Mouse (Mus musculus) lung, embryonic 15.5 days (tissue): ENCODE data around the gene Mrpl12. TPM values are rescaled to one million over a fixed set of nuclear protein-coding genes. Genes with fewer than 3 reads are reported as not detected.
"Not testable (repeated sequence)": the region's sequence is repeated elsewhere in the genome, so short reads cannot be mapped to it uniquely, and the experiment has no call there.

ENCODE experiments used
- ATAC-seq: fragments of 200-750 bp; cut with Nextera tagmentation; 2 replicates; pipeline ENCODE4 v1.8.0; 2017; ENCODE audit warnings: moderate number of reproducible peaks, borderline replicate concordance; ENCODE audit not compliant: low FRiP score, low TSS enrichment; ENCODE audit errors: extremely low read depth
- H3K27ac ChIP-seq: fragments of 300-500 bp; sonication (generic); 2 replicates; pipeline ENCODE4 v1.5.1; 2015; ENCODE audit warnings: moderate library complexity, mild to moderate bottlenecking, inconsistent platforms
- H3K27me3 ChIP-seq: fragments of 300-500 bp; sonication (generic); 2 replicates; pipeline ENCODE4 v1.6.1; 2015; ENCODE audit warnings: inconsistent platforms
- H3K36me3 ChIP-seq: fragments of 300-500 bp; sonication (generic); 2 replicates; pipeline ENCODE4 v1.6.1; 2015; ENCODE audit warnings: inconsistent platforms
- H3K4me1 ChIP-seq: fragments of 300-500 bp; sonication (generic); 2 replicates; pipeline ENCODE4 v1.6.1; 2015; ENCODE audit warnings: inconsistent platforms
- H3K4me2 ChIP-seq: fragments of 300-500 bp; sonication (generic); 2 replicates; pipeline ENCODE4 v1.6.1; 2015; ENCODE audit warnings: inconsistent platforms, mild to moderate bottlenecking, moderate library complexity
- H3K4me3 ChIP-seq: fragments of 300-500 bp; sonication (generic); 2 replicates; pipeline ENCODE4 v1.5.1; 2015; ENCODE audit warnings: mild to moderate bottlenecking, inconsistent platforms
- H3K9ac ChIP-seq: fragments of 300-500 bp; sonication (generic); 2 replicates; pipeline ENCODE4 v1.6.1; 2015; ENCODE audit warnings: inconsistent platforms
- H3K9me3 ChIP-seq: fragments of 300-500 bp; sonication (generic); 2 replicates; pipeline ENCODE4 v1.6.1; 2016; ENCODE audit warnings: inconsistent platforms
- WGBS: fragments of 180-500 bp; shearing (Covaris S2); methylation state at CpG from one replicate; pipeline ENCODE4 v1.1.7; 2015; 5-methylcytosine and 5-hydroxymethylcytosine counted together
- polyA plus RNA-seq: library from polyadenylated mRNA; unstranded; fragments of >200 nt; fragmentation: Nextera tagmentation; extraction: Ambion mirVana; gene quantifications from 2 replicates; pipeline ENCODE4 v1.2.1, GENCODE M21; 2015

The Mrpl12 gene
- polyA plus RNA-seq, 1 experiment from 2014 or later, result 125 TPM

- no peak overlapping the region for H3K9ac ChIP-seq
- H3K27ac ChIP-seq, result no peak overlapping the region
- peaks cover 13% of the 10 kb centered on the region for H3K4me1 ChIP-seq
- no peaks in the 10 kb centered on the region for H3K9me3 ChIP-seq
- no peak overlapping the region for H3K4me3 ChIP-seq
- no peak overlapping the region for H3K4me2 ChIP-seq
- WGBS, result 29% methylated on average over 6 of the region's 6 CpGs
- no peak for ATAC-seq
- no peaks in the 10 kb centered on the region for H3K27me3 ChIP-seq
- H3K36me3 ChIP-seq, result no peaks in the 10 kb centered on the region
Measured at GRCm38 (mm10) chr11:120512790-120513453, 28.5 kb downstream of the Mrpl12 start.

- H3K4me1 ChIP-seq, result peaks cover 20% of the 10 kb centered on the region
- ATAC-seq, H3K27me3 ChIP-seq, H3K36me3 ChIP-seq, H3K9me3 ChIP-seq, H3K4me3 ChIP-seq, H3K4me2 ChIP-seq, H3K9ac ChIP-seq, H3K27ac ChIP-seq: not testable (repeated sequence)
- 86% methylated on average over 2 of the region's 2 CpGs for WGBS
Measured at GRCm38 (mm10) chr11:120514262-120514661, 29.8 kb downstream of the Mrpl12 start.

GRCm38 (mm10) chr11:120515611-120516010 is 31.2 kb downstream of the Mrpl12 start:
- ATAC-seq, result peak; percentile 43
- Histone ChIP-seq H3K4me1 (peaks cover 22% of the 10 kb centered on the region), H3K27me3 (no peaks in the 10 kb centered on the region), H3K9me3 (no peaks in the 10 kb centered on the region), H3K36me3 (no peaks in the 10 kb centered on the region), H3K4me3 (no peak overlapping the region), H3K9ac (no peak overlapping the region), H3K27ac (no peak overlapping the region), H3K4me2 (no peak overlapping the region)
- 14% methylated on average over 17 of the region's 17 CpGs for WGBS

- Histone ChIP-seq H3K4me3 (no peak overlapping the region), H3K4me1 (peaks cover 20% of the 10 kb centered on the region), H3K27me3 (no peaks in the 10 kb centered on the region), H3K4me2 (no peak overlapping the region), H3K9me3 (no peaks in the 10 kb centered on the region), H3K36me3 (no peaks in the 10 kb centered on the region), H3K27ac (no peak overlapping the region), H3K9ac (no peak overlapping the region)
- WGBS, result 69% methylated on average over 4 of the region's 4 CpGs
- ATAC-seq, result no peak
Measured at GRCm38 (mm10) chr11:120517147-120517546, 32.7 kb downstream of the Mrpl12 start.

DNA sequence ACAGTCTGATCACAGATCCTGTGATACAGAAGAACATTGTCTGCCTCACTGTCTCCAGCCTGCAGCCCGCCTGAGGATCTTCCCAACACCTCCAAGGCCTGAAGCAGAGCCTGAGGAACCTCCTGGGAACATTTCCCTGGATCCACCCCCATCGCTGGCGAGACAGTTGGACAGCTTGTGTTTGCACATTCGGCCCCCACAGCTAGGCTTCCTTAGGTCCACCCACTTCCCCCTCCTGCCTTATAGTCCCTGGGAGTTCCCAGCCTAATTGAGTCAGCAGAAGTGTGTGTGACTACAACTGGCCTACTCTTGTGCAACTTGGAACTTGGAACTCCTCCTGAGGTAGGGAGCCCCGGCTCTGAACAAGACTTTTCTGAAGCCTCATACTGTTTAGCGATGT is 33.6 kb downstream of the Mrpl12 start:
- no peak for ATAC-seq
- H3K27ac ChIP-seq, result peak overlapping the region; percentile 53
- H3K4me1 ChIP-seq, result peaks cover 20% of the 10 kb centered on the region
- no peaks in the 10 kb centered on the region for H3K9me3 ChIP-seq
- WGBS, result 40% methylated on average over 6 of the region's 6 CpGs
- H3K36me3 ChIP-seq, result no peaks in the 10 kb centered on the region
- no peaks in the 10 kb centered on the region for H3K27me3 ChIP-seq
- no peak overlapping the region; the same call in 1 of the 2 replicates for H3K9ac ChIP-seq
- no peak overlapping the region for H3K4me2 ChIP-seq
- no peak overlapping the region for H3K4me3 ChIP-seq

DNA sequence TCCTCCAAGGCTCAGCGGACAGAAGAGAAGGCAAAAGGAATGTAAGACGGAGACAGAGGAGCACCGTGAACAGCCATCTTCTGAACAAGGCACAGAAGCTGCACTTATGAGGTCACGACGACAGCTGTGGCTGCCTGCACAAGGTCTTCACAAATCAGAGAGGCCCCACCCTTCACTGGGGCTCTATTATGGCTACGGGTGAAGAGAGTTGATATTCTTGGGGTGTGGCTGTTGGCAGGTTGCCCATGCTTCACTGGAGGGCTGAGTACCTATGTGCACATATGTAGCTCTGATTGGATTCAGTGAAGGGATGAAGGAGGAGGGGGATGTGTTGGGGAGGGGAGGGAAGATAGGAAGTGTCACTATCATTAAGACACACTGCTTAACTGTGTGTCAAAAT is 34.1 kb downstream of the Mrpl12 start:
- Histone ChIP-seq H3K4me2 (no peak overlapping the region), H3K27me3 (no peaks in the 10 kb centered on the region), H3K9ac (no peak overlapping the region), H3K4me1 (peaks cover 20% of the 10 kb centered on the region), H3K36me3 (no peaks in the 10 kb centered on the region), H3K27ac (peak overlapping the region; percentile 53), H3K9me3 (no peaks in the 10 kb centered on the region), H3K4me3 (no peak overlapping the region)
- ATAC-seq, result no peak
- 48% methylated on average over 6 of the region's 6 CpGs for WGBS

- Histone ChIP-seq H3K4me2 (peak overlapping the region; percentile 32; the same call in 1 of the 2 replicates), H3K4me3 (no peak overlapping the region), H3K9me3 (no peaks in the 10 kb centered on the region), H3K4me1 (peaks cover 20% of the 10 kb centered on the region), H3K27me3 (no peaks in the 10 kb centered on the region), H3K27ac (no peak overlapping the region), H3K9ac (no peak overlapping the region), H3K36me3 (no peaks in the 10 kb centered on the region)
- ATAC-seq, result peak; percentile 43; the same call in 1 of the 2 replicates
- 29% methylated on average over 9 of the region's 9 CpGs for WGBS
Measured at GRCm38 (mm10) chr11:120519738-120520137, 35.3 kb downstream of the Mrpl12 start.

DNA sequence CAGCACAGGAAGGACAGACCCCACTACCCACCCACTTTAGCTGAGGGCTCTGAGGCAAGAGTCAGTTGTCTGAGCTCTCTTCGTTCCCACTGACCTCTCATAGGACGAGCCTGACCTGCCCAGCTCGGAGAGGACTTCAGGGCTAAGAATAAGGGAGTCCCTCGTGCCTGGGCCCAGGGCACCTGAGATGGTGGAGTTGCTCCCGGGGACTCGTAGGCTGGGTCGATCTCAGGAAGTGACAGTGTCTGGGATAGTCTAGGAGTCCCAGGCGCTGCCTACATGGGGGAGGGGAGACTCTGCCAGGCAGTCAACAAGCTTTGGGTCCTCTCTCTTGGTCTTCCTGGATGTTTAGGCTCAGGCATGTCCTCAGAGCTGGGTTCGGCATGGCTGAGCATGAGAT is 36.1 kb downstream of the Mrpl12 start:
- H3K4me2 ChIP-seq, result no peak overlapping the region
- no peak overlapping the region for H3K9ac ChIP-seq
- 70% methylated on average over 9 of the region's 9 CpGs for WGBS
- no peak overlapping the region for H3K4me3 ChIP-seq
- no peaks in the 10 kb centered on the region for H3K27me3 ChIP-seq
- no peak for ATAC-seq
- H3K27ac ChIP-seq, result no peak overlapping the region
- peaks cover 20% of the 10 kb centered on the region for H3K4me1 ChIP-seq
- H3K9me3 ChIP-seq, result no peaks in the 10 kb centered on the region
- no peaks in the 10 kb centered on the region for H3K36me3 ChIP-seq

DNA sequence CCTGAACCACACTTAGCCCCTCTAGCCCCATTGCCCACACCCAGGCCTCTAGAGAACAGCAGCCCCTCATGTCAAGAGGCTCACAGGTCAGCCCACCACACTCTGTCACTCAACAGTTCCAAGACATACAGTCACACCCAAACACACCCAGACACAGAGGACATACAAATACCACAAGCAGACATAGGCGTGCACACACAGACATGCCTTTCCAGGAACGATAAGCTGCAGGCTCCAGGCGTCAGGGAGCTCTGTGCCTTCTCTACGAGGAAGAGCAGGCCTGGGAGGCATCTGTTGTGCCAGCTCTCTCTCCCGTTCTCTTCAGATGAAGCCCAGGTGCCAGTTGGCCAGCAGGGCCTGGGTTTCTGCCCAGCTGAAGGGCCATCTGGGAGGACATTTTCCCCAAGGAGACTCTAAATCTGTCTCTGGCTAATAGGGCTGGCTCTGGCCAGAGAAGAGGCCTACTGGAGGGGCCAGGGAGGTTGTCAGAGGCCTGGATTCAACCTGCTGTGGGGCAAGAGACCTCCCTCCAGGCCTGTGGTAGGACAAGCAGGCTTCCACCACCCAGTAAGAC is 36.6 kb downstream of the Mrpl12 start:
- Histone ChIP-seq H3K9ac (no peak overlapping the region), H3K4me2 (no peak overlapping the region), H3K9me3 (no peaks in the 10 kb centered on the region), H3K27me3 (no peaks in the 10 kb centered on the region), H3K27ac (no peak overlapping the region), H3K4me3 (no peak overlapping the region), H3K36me3 (no peaks in the 10 kb centered on the region), H3K4me1 (peaks cover 17% of the 10 kb centered on the region)
- no peak for ATAC-seq
- 66% methylated on average over 5 of the region's 5 CpGs for WGBS

- ATAC-seq, result no peak
- Histone ChIP-seq H3K4me1 (peaks cover 17% of the 10 kb centered on the region), H3K4me2 (no peak overlapping the region), H3K36me3 (no peaks in the 10 kb centered on the region), H3K9ac (no peak overlapping the region), H3K4me3 (no peak overlapping the region), H3K27ac (no peak overlapping the region), H3K9me3 (no peaks in the 10 kb centered on the region), H3K27me3 (no peaks in the 10 kb centered on the region)
- 82% methylated on average over 8 of the region's 8 CpGs for WGBS
Measured at GRCm38 (mm10) chr11:120522581-120522980, 38.2 kb downstream of the Mrpl12 start.

DNA sequence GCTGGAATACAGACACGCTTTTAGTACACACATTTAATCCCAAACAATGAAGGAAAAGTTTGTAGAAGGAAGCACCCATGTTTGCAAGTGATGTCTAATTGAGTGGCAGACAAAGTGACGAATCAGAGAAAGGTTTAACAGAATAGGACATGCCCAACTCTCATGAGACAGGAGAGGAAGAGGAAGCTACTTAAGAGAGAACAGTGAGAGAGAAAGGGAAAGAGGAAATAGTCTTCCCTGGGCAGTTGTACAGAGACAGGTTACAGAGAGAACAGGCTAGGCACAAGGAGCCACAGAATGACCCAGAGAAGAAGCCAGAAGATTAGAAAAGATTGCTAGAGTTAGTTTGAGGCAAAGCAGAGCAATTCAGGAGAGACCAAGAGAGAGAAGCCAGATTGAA is 41.5 kb downstream of the Mrpl12 start:
- H3K9ac ChIP-seq, result no peak overlapping the region
- H3K27me3 ChIP-seq, result peaks cover 33% of the 10 kb centered on the region
- H3K36me3 ChIP-seq, result no peaks in the 10 kb centered on the region
- no peak overlapping the region for H3K4me2 ChIP-seq
- H3K27ac ChIP-seq, result no peak overlapping the region
- H3K9me3 ChIP-seq, result no peaks in the 10 kb centered on the region
- peaks cover 6% of the 10 kb centered on the region for H3K4me1 ChIP-seq
- ATAC-seq, result no peak
- WGBS, result 69% methylated on average over 2 of the region's 2 CpGs
- H3K4me3 ChIP-seq, result no peak overlapping the region

GRCm38 (mm10) chr11:120527690-120528354 is 43.4 kb downstream of the Mrpl12 start:
- ATAC-seq, result no peak

More at GRCm38 (mm10) chr11:120527690-120528354, 43.4 kb downstream of the Mrpl12 start:
- H3K27me3 ChIP-seq, result peaks cover 52% of the 10 kb centered on the region
- H3K27ac ChIP-seq, result no peak overlapping the region
- H3K9me3 ChIP-seq, result no peaks in the 10 kb centered on the region
- no peak overlapping the region for H3K4me2 ChIP-seq
- 47% methylated on average over 9 of the region's 9 CpGs for WGBS
- peaks cover 11% of the 10 kb centered on the region for H3K4me1 ChIP-seq
- no peaks in the 10 kb centered on the region for H3K36me3 ChIP-seq
- no peak overlapping the region for H3K9ac ChIP-seq
- no peak overlapping the region for H3K4me3 ChIP-seq
